Mouse (Mus musculus) cerebellum, adult 8-10 months (tissue): Measurements from ENCODE around the gene Slc15a3.

ENCODE experiments used
- DNase-seq: peaks from one replicate; pipeline ENCODE4 v3.0.0; 2022

Slc15a3 gene

GRCm38 (mm10) chr19:10824061-10824460 lies 15.5 kb upstream of the Slc15a3 start:
- DNase-seq, result no peak

GRCm38 (mm10) chr19:10828321-10828720 lies 11.2 kb upstream of the Slc15a3 start:
- no peak for DNase-seq

- DNase-seq, result no peak
Observed at GRCm38 (mm10) chr19:10829436-10830175, 9.9 kb upstream of the Slc15a3 start, which contains the start of gene Cd6. Gene Cd6, minus strand, starts transcription at chr19:10830058.

GRCm38 (mm10) chr19:10831424-10831823 lies 8.1 kb upstream of the Slc15a3 start:
- peak; percentile 65 for DNase-seq

GRCm38 (mm10) chr19:10832030-10832429 lies 7.5 kb upstream of the Slc15a3 start:
- no peak for DNase-seq

GRCm38 (mm10) chr19:10833611-10834010 lies 5.9 kb upstream of the Slc15a3 start:
- DNase-seq, result no peak

GRCm38 (mm10) chr19:10835671-10836070 lies 3.9 kb upstream of the Slc15a3 start:
- DNase-seq, result no peak

- no peak for DNase-seq
Observed at GRCm38 (mm10) chr19:10841721-10842626, 2.4 kb downstream of the Slc15a3 start.

GRCm38 (mm10) chr19:10842914-10843313 lies 3.4 kb downstream of the Slc15a3 start:
- no peak for DNase-seq

- no peak for DNase-seq
Observed at GRCm38 (mm10) chr19:10844206-10844605, 4.7 kb downstream of the Slc15a3 start.

GRCm38 (mm10) chr19:10845454-10845853 lies 5.9 kb downstream of the Slc15a3 start:
- DNase-seq, result no peak

- DNase-seq, result no peak
Observed at GRCm38 (mm10) chr19:10846150-10846549, 6.6 kb downstream of the Slc15a3 start.

- no peak for DNase-seq
Observed at GRCm38 (mm10) chr19:10847311-10848087, 8.0 kb downstream of the Slc15a3 start.

- DNase-seq, result no peak
Observed at GRCm38 (mm10) chr19:10855422-10855821, 15.9 kb downstream of the Slc15a3 start.

GRCm38 (mm10) chr19:10856520-10856919 lies 17.0 kb downstream of the Slc15a3 start:
- no peak for DNase-seq

- DNase-seq, result no peak
Observed at GRCm38 (mm10) chr19:10860072-10860497, 20.6 kb downstream of the Slc15a3 start.

GRCm38 (mm10) chr19:10866351-10866750 lies 26.8 kb downstream of the Slc15a3 start:
- peak; percentile 71 for DNase-seq

GRCm38 (mm10) chr19:10867946-10868622 lies 28.6 kb downstream of the Slc15a3 start:
- DNase-seq, result no peak

GRCm38 (mm10) chr19:10868623-10869141 lies 29.2 kb downstream of the Slc15a3 start:
- DNase-seq, result no peak

- DNase-seq, result peak; percentile 88
Observed at GRCm38 (mm10) chr19:10869241-10869885, 29.8 kb downstream of the Slc15a3 start.

GRCm38 (mm10) chr19:10869886-10870527 lies 30.5 kb downstream of the Slc15a3 start, which contains the start of gene Tmem132a:
Gene Tmem132a, minus strand, starts transcription at chr19:10869940.
- peak; percentile 66 for DNase-seq
